Mouse (Mus musculus) liver, embryonic 14.5 days (tissue): Measurements from ENCODE around the gene Ncf1.

Experiments used
- CTCF ChIP-seq: IDR thresholded peaks from 2 replicates; pipeline ENCODE4 v1.5.1; 2016; ENCODE audit warnings: antibody characterized with exemption, low read depth, control low read depth
- EP300 ChIP-seq: IDR thresholded peaks from 2 replicates; pipeline ENCODE4 v1.6.1; 2016; ENCODE audit warnings: antibody characterized with exemption, low read depth

DNA sequence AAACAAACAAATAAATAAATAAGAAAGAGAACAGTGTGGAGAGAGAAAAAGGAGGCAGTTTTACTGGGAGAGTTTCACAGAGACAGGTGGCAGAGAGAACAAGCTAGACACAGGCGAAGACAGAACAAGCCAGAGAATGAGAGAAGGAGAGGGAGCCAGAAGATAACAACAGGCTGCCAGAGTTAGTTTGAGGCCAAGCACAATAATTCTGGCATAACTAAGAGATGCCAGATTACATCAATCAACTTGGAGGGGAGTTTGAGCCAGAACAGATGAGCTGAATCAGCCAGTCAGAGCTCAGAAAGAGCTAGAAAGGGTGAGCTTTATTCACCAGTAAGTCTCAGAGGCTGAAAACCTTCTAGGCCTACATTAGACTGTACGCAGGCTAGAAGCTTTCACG is 21.2 kb upstream of the Ncf1 start:
- TF ChIP-seq EP300 (no peak), CTCF (no peak)
